Mouse (Mus musculus): ENCODE measurements around the gene Gm5475. TPM values are rescaled to one million over a fixed set of nuclear protein-coding genes. Genes with fewer than 3 reads are reported as not detected.

The Gm5475 gene
- polyA plus RNA-seq, 1 experiment from 2014 or later: not detected

DNA sequence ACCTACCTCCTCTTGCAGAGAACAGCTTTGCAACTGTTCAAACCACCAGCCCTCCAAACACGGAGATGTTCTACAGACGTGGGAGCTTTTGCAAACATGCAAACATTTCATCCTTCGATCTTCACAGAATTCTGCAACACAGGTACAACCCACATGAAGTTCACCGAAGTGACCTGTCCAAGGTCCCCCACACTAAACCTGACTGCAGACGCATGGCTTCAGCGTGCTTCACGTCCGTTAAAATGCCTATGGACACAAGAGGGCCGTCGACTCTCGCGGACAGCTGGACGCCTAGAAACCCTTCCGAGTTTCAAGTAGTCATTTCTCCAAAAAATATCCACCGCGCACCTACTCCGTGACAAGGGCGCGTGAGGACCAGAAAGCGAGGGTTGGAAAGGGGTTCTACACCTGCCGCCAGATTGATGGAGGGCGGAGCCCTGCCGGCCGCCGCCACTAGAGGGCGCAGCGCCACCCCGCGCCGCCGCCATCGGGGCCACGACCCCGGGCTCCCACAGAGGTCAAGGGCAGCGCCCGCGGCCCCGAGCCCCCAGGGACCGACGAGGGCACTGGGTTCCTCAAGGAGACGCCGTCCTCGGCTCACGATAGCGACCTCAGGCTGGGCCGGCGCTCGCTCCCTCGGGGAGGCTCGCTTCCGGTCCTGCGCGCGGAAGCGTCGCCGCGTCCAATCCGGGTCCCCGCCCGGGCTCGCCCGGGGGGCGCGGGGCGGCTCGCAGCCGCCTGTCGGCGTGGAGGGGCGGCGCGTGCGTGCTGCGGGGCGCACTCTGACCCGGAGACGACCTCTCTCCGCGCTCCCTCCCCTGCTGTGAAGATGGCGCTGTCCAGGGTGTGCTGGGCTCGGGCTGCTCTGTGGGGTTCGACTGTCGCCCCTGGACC, 46.6 kb downstream of the Gm5475 start, which contains the start of gene Letmd1:
TSS of gene Letmd1 (plus strand) at position 729 of the 894 bp plus-strand sequence.
- 2% methylated on average over 83 of the region's 84 CpGs for WGBS
- Histone ChIP-seq H3K4me3 (peak within 1 kb of the TSS; percentile 80), H3K27ac (ENCODE audit: poor library complexity, severe bottlenecking) (peak within 1 kb of the TSS; percentile 80), H3K4me1 (replicated peaks) (peaks cover 19% of the 10 kb centered on the region), H3K4me2 (peak within 1 kb of the TSS; percentile 94), H3K9me3 (replicated peaks) (no peaks in the 10 kb centered on the region), H3K36me3 (peaks cover 22% of the 10 kb centered on the region), H3K27me3 (replicated peaks) (no peaks in the 10 kb centered on the region), H3K9ac (peak within 1 kb of the TSS; percentile 90)
- peak; percentile 91 for ATAC-seq (ENCODE audit: insufficient number of reproducible peaks, low FRiP score)

DNA sequence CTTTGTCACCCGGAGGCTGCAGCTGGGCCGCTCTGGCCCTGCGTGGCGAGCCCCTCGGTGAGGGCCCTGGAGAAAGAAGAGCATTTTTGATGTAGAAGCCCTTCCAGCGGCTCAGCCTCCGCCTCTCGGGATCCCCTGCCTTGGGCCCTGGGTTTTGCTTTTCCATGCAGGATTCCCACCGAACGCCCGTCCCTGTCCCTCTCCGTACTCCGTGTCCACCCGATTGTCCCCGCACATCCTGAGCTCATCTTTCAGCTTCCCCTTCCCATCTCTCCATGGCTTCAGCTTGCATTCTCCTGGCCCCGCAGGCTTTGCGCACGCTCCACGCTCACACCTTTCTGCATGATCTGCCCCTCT, 47.2 kb downstream of the Gm5475 start:
- Histone ChIP-seq H3K9ac (peak overlapping the region; percentile 90), H3K4me1 (replicated peaks) (peaks cover 19% of the 10 kb centered on the region), H3K27ac (ENCODE audit: poor library complexity, severe bottlenecking) (peak overlapping the region; percentile 80; the same call in 1 of the 2 replicates), H3K4me2 (peak overlapping the region; percentile 94), H3K36me3 (peaks cover 28% of the 10 kb centered on the region), H3K4me3 (peak overlapping the region; percentile 80), H3K9me3 (replicated peaks) (no peaks in the 10 kb centered on the region), H3K27me3 (replicated peaks) (no peaks in the 10 kb centered on the region)
- 0 out of 2 replicates have a peak, but pooled peaks have one; percentile 16 for ATAC-seq (ENCODE audit: insufficient number of reproducible peaks, low FRiP score)
- WGBS: 1% methylated on average over 19 of the region's 19 CpGs

DNA sequence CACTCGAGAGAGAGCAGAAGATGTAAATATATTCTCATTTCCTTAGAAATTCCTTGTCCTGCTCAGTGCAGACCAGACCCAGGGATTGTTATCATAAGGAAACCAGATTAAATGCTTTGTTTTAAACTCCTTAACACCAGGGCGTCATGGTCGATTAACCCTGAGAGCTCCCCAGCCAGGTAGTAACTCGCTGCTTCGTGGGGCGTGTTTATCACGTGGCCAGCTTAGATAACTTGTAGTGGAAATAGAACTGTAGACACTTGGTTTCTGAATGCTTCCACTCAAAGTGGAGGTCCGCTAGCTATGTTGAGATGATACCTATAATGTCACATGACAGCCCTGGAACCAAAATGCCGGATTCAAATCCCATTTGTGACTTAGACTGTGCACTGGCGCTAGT, 48.1 kb downstream of the Gm5475 start:
- ATAC-seq (ENCODE audit: insufficient number of reproducible peaks, low FRiP score): no peak
- H3K4me3 ChIP-seq: peak overlapping the region; percentile 80
- peak overlapping the region; percentile 94 for H3K4me2 ChIP-seq
- H3K27ac ChIP-seq (ENCODE audit: poor library complexity, severe bottlenecking): no peak overlapping the region
- peaks cover 19% of the 10 kb centered on the region for H3K4me1 ChIP-seq (replicated peaks)
- H3K36me3 ChIP-seq: peaks cover 36% of the 10 kb centered on the region
- WGBS: 46% methylated on average over 10 of the region's 10 CpGs
- no peaks in the 10 kb centered on the region for H3K27me3 ChIP-seq (replicated peaks)
- H3K9me3 ChIP-seq (replicated peaks): no peaks in the 10 kb centered on the region
- no peak overlapping the region for H3K9ac ChIP-seq

DNA sequence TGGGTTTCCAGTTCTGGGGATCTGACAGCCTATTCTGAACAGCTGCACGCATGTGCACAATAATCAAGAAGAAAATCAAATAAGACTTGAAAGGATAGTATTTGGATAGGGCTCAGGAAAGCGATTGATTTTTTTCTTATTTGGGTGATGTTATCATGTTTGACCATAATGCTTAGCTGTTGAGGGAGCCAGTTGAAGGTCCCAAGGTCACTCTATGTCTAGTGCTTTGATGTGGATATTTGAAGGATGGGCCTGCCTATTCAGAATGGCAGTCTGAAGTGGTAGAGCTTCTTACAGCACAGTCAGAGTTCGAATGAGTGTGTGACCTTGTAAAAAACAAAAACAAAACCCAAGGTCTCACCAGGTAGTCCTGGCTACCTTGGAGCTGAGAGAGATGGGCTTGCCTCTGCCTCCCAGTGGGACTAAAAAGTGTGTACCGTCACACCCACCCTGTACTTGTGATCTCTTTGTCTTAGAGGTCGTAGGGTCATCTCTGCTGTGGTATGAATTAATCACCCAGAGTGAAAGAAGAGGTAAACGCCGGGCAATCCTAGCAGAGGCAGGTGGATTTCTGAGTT, 52.1 kb downstream of the Gm5475 start:
- Histone ChIP-seq H3K9ac (no peak overlapping the region), H3K27ac (ENCODE audit: poor library complexity, severe bottlenecking) (no peak overlapping the region), H3K27me3 (replicated peaks) (no peaks in the 10 kb centered on the region), H3K4me3 (no peak overlapping the region), H3K4me2 (no peak overlapping the region), H3K36me3 (peaks cover 74% of the 10 kb centered on the region), H3K9me3 (replicated peaks) (no peaks in the 10 kb centered on the region), H3K4me1 (replicated peaks) (peaks cover 11% of the 10 kb centered on the region)
- no peak for ATAC-seq (ENCODE audit: insufficient number of reproducible peaks, low FRiP score)
- 78% methylated on average over 7 of the region's 7 CpGs for WGBS

Other genes with a start within 250 kb of the Gm5475 start
- 35.8 and 38.1 TPM in 2 replicates for gene Atf1, start 194.3 kb upstream of the Gm5475 start, polyA plus RNA-seq (2016; fragmentation: Nextera tagmentation; extraction: Ambion mirVana)
- not detected in 2 replicates for gene Tmprss12, start 141.3 kb upstream of the Gm5475 start, polyA plus RNA-seq (2016; fragmentation: Nextera tagmentation; extraction: Ambion mirVana)
- 3.1 and 3.8 TPM in 2 replicates for gene Mettl7a1, start 118.0 kb upstream of the Gm5475 start, polyA plus RNA-seq (2016; fragmentation: Nextera tagmentation; extraction: Ambion mirVana)
- not detected in 2 replicates for gene Mettl7a3, start 87.2 kb upstream of the Gm5475 start, polyA plus RNA-seq (2016; fragmentation: Nextera tagmentation; extraction: Ambion mirVana)
- gene Methig1, start 69.0 kb upstream of the Gm5475 start, polyA plus RNA-seq (2016; fragmentation: Nextera tagmentation; extraction: Ambion mirVana): not detected in 2 replicates
- gene Mettl7a2, start 68.9 kb upstream of the Gm5475 start, polyA plus RNA-seq (2016; fragmentation: Nextera tagmentation; extraction: Ambion mirVana): not detected in 2 replicates
- not detected in 2 replicates for gene Higd1c, start 57.6 kb upstream of the Gm5475 start, polyA plus RNA-seq (2016; fragmentation: Nextera tagmentation; extraction: Ambion mirVana)
- gene Slc11a2, start 2.9 kb downstream of the Gm5475 start, polyA plus RNA-seq (2016; fragmentation: Nextera tagmentation; extraction: Ambion mirVana): 15.5 and 20.8 TPM in 2 replicates
- 17.7 and 19.4 TPM in 2 replicates for gene Letmd1, start 46.9 kb downstream of the Gm5475 start, polyA plus RNA-seq (2016; fragmentation: Nextera tagmentation; extraction: Ambion mirVana)
- gene Csrnp2, start 73.3 kb downstream of the Gm5475 start, polyA plus RNA-seq (2016; fragmentation: Nextera tagmentation; extraction: Ambion mirVana): 12.0 and 12.1 TPM in 2 replicates
- gene Tfcp2, start 129.9 kb downstream of the Gm5475 start, polyA plus RNA-seq (2016; fragmentation: Nextera tagmentation; extraction: Ambion mirVana): 23.7 and 24.5 TPM in 2 replicates
- gene Pou6f1, start 177.8 kb downstream of the Gm5475 start, polyA plus RNA-seq (2016; fragmentation: Nextera tagmentation; extraction: Ambion mirVana): 4.7 and 5.4 TPM in 2 replicates
- gene Dazap2, start 193.2 kb downstream of the Gm5475 start, polyA plus RNA-seq (2016; fragmentation: Nextera tagmentation; extraction: Ambion mirVana): 193 and 200 TPM in 2 replicates
- gene Smagp, start 214.8 kb downstream of the Gm5475 start, polyA plus RNA-seq (2016; fragmentation: Nextera tagmentation; extraction: Ambion mirVana): 15.0 and 18.0 TPM in 2 replicates
- gene Bin2, start 247.4 kb downstream of the Gm5475 start, polyA plus RNA-seq (2016; fragmentation: Nextera tagmentation; extraction: Ambion mirVana): 3.7 and 6.3 TPM in 2 replicates

Data from heart, embryonic 12.5 days (tissue).